Mouse (Mus musculus): ENCODE data around the gene Zfp503.
A peak's percentile ranks its signal among the peaks of the same experiment; 100 is the strongest.

The Zfp503 gene

GRCm38 (mm10) chr14:21968978-21969377 is 20.4 kb downstream of the Zfp503 start:
- peak; percentile 50 for DNase-seq (ENCODE audit: low spot score)

DNA sequence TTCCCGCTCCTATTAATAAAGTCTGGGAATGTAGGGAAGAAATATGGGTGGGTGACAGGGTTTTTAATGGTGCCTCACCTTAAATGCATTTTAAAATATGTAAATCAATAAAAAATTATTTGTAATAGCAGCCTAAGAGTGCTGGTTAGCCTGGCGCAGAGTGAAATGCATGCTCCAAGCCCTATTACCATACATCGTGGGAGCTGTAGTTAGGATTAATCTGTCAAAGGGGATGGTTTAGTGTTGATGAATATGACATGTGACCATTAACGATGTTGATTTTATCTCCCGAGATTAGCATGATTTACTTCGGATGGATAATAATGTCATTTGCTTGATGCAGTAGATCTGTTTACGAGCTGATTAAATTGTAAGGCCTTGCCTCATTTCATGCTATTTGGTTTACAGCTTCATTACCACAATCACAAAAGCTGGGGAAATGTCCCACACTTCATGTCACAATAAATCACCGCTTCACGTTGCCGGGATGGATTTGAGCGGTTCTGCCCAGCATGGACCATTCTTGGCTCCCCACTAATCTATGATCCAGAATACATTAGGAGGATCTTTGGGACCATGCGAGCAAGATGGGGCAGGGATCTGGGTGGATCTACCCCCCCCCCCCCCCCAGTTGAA is 21.9 kb downstream of the Zfp503 start:
- no peak for DNase-seq (ENCODE audit: low spot score)

DNA sequence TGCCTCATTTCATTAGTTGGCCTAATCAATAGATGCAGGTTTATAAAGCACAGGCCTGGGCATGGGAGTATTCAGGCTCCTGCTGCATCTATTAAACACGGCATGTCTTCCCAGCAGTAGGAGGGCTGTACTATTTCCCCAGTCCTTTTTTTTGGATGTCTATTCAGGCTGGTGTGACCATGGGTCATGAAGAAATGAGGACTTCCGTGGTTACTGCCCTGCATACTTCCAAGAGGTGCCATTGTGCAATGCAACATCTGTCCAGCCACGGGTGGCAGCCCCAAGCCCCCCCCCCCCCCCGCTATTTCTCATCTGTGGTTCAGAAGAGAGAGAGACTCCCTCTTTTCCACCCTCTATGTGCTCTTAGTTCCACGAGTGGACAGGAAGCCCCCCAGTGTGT is 23.1 kb downstream of the Zfp503 start:
- no peak for DNase-seq (ENCODE audit: low spot score)

DNA sequence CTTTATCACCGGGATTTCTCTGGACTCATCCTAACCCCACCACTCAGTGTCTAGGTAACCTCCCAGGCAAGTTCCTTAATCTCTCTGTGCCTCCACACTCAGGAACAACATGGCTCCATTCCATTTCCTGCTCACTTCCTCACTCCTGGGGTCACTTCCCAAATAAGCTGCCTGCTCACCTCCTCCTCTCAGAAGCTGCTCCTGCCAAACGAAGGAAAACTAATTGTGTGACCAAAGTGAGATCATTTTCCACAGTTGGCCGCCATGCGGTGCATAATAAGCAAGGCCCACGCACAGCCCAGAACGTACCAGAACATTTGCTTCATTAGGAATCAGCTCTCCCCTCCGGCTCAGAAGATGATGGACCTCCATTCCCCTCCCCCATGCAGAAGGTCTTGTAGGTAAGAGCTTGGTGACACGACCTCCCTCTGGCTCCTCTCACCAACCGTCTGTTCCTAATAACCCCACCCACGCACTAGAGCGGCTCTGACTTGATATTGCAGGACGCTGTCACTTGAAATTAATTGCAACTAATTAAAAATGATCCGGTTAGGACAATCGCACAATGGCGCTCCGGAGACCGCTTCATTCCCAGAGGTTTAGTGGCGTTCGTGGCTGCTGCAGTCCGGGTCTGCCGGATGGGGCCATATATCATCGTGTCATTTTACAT is 26.9 kb downstream of the Zfp503 start:
- DNase-seq (ENCODE audit: low spot score): no peak

GRCm38 (mm10) chr14:21959243-21959642 is 30.2 kb downstream of the Zfp503 start:
- DNase-seq (ENCODE audit: low spot score): no peak

- no peak for DNase-seq (ENCODE audit: low spot score)
Measured at GRCm38 (mm10) chr14:21958643-21959042, 30.8 kb downstream of the Zfp503 start.

DNA sequence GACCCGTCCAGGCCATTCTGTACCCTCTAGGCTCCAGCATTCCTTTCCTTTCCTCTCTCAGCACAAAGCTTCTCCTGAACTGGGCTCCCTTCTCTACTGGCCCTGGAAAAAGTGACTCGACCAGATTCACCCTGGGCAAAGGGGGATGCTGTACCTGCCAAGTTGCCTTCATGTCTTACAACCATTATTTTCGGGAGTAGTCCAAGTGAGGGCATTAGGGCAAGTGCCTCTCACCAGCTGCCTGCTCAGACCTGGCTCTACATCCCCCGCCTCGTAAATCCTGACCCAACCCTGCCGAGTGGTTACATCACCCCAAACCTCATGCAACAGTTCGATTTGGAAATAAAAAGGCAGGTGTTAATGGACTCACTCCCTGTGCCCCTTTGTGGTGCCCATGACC is 36.9 kb downstream of the Zfp503 start:
- DNase-seq (ENCODE audit: low spot score): no peak

DNA sequence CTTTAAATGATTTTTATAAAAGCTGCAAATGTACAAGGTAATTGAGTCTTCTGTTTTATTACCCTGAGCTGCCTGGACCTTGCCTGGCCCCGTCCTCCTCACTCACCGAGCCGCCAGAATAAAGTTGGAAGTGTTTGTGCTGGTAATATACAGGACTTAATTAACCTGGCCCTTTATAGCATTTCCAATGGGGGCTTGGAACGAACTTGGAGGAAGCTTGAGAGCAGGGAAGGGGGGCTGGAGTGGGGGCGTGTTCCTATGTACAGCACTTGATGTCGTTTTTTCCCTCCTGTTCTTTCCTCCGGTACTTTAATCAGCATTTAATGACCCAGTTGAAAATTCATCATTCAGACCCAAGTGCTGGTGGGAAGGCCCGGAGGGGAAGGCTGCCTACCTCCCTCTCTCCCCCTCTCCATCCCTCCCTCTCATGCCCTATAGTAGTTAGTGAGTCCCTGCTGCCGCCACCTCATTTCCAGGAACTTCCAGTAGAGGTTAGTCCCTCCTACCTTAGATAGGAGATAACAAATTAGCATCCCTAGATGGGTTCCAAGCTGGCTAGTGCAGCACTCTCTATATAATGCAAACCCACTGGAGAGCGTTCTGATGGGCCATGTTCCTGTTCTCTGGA is 37.4 kb downstream of the Zfp503 start:
- DNase-seq (ENCODE audit: low spot score): no peak

DNA sequence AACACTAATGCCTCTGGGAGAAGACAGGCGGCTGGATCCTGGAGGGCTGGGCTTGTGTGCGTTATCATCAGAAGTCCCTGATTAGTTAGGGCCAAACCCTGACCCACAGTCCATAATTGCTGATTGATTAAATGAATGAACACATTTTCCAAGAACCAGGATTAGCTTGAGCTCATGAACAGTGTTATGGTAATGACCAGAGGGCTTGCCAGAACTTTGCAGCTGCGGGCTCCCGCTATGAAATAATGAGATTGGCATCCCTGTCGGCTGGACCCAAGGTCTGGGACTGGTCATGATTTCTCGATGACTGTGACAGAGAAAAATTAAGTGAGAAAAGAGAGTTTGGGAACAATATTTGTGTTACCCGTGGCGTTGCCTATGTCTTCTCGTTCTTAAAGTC is 44.5 kb downstream of the Zfp503 start:
- DNase-seq (ENCODE audit: low spot score): no peak

- DNase-seq (ENCODE audit: low spot score): no peak
Measured at GRCm38 (mm10) chr14:21941581-21941980, 47.8 kb downstream of the Zfp503 start.

DNA sequence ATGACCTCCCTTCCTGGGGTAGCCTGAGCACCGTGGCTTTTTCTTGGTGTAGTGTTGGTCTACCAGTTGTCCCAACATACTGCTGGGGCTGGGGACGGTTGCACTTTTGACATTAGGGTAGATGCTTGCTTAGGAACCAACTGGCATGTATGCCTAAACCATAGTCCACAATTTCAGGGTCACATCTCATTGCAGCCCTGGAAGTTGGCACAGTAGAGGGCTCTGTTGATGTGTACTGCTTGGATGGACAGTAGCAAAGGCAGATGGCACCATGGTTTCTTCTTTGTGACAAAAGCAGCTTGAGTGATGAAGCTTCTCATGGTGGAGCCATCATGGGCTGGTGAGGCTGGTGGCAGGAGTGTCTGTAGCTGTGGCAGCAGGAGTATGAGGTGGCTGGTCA is 52.3 kb downstream of the Zfp503 start:
- no peak for DNase-seq (ENCODE audit: low spot score)

- no peak for DNase-seq (ENCODE audit: low spot score)
Measured at GRCm38 (mm10) chr14:21936102-21936630, 53.2 kb downstream of the Zfp503 start.
